Mouse (Mus musculus) spleen, adult 18-20 months (tissue): ENCODE measurements at regions not wholly inside any gene's neighbourhood (a gene's known extent, or its start where the extent isn't known, plus 50 kb on each side); places are given as distances from the start of the nearest gene placed in this dataset.

Experiments used
- DNase-seq, 2 experiments: peaks; one replicate each; pipeline ENCODE4 v3.0.0; 2022; ENCODE audit warnings: mixed read lengths in 2 of 2

GRCm38 (mm10) chr3:101691937-101692604 lies 87.6 kb upstream of the Atp1a1 start:
- no peak for DNase-seq

GRCm38 (mm10) chr3:101690779-101691178 lies 86.3 kb upstream of the Atp1a1 start:
- no peak for DNase-seq

DNA sequence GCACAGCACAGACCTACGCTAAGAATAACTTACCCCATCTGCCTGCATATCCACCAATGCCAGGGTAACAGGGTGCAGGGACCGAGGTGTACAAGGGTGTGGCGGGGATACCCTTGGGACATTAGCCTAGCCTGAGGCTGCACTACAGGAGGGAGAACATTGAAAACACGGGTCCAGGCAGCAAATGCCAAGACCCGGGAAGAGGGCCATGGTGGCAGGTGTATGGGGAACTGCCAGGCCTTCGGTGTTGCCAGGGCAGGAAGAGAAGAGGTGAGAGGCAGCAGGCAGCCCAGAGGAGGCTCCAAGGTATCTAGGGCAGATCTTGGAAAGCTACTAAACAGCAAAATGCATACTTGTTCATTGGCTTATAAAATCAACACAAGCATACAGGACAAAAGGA lies 85.7 kb upstream of the Atp1a1 start:
- no peak for DNase-seq

GRCm38 (mm10) chr3:101685203-101685602 lies 80.7 kb upstream of the Atp1a1 start:
- no peak for DNase-seq

DNA sequence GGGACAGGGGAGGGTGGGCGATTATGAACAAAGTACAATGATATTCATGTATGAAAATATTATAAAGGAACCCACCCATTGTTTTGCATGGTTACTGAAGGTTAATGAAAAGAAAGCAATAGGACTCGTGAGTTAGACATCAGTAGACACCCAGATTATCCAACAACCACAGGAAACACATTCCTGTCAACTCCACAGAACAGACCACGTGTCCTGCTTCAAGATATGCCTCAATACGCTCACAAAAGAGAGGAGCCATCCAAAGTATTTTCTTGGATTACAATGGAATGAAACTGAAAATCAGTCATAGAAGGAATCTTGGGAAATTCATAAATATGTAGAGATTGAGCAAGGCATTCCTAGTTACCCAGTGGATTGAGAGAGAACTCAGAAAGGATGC lies 68.5 kb upstream of the Atp1a1 start:
- no peak for DNase-seq

DNA sequence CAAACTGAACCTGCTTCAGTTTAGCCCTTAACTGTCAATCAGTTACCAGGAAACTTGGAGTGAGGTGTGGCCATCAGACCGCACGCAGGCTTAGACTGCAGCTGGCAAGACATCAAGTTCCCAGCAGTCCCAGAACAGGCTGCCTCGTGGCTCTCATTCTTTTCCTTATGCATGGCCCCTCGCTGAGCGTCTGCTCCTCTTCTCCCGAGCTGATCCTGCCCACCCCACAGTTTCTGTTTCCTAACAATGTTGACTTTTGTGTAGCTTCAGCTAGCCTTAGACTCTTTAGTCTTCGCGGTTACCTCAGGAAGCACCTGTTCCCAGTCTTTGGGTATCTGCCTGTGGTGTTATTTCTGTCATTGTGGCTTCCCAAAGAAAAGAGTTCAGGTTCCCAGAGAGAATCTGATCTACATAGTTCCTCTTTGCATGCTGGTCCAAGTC lies 66.1 kb upstream of the Atp1a1 start:
- no peak for DNase-seq

- no peak for DNase-seq
These were observed 65.3 kb upstream of the Atp1a1 start for GRCm38 (mm10) chr3:101669743-101670142.

- no peak for DNase-seq
These were observed 63.4 kb upstream of the Atp1a1 start for GRCm38 (mm10) chr3:101667767-101668387.

GRCm38 (mm10) chr3:101667186-101667585 lies 62.7 kb upstream of the Atp1a1 start:
- DNase-seq = no peak

DNA sequence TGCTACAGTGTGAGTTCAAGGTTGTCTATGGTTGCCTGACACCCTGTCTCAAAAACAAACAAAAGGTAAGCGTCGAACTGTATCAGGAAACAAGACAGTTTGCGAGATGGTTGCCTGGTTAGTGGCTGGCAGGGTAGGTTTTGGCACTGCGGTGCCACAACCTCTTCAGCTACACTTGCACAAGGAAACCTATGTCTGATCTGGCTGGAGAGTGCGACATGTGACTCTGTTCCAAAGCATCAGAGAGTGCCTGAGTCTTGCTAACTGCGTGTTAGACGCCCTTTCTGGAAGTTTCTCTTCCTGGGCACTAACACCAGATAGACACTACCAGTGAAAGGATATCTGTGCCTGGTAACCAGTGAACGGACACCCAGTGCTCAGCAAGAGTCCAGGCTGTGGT lies 62.1 kb upstream of the Atp1a1 start:
- DNase-seq = no peak

DNA sequence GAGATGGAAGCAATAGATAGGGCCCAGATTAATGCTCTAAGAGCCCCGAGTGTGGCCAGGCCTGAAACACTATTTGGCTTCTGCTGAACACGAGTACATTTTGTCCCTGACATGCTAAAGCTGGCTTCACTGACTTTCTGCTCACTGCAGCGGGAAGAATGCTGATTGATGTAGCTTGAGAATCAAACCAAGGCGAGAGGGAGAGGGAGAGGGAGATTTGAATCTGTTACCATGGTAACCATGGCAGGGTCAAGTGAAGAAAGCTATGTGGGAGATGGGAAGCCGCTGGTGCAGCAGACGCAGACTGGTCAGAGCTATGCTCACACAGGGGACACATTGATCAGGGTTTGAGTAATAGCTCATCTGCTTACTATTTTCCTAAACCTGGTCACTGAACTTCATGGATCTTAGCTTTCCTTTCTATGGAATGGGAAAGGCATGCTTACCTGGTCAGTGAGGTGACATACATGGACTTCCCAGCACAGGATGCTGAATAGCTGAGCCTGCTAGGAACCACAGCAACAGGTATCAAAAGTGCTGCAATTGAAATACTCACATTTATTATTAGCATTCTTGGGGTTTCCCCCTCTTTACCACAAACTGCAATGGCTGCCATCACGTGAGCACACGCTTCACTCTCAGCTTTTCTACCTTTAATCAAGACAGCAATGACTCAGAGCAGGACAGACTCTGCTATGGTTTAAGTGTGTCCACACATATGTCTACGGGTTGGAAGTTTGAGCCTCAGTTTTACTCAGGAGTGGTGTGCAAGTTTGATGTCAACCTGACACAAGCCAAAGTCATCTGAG lies 56.9 kb upstream of the Atp1a1 start:
- DNase-seq = no peak

GRCm38 (mm10) chr3:101660635-101661034 lies 56.2 kb upstream of the Atp1a1 start:
- no peak for DNase-seq

DNA sequence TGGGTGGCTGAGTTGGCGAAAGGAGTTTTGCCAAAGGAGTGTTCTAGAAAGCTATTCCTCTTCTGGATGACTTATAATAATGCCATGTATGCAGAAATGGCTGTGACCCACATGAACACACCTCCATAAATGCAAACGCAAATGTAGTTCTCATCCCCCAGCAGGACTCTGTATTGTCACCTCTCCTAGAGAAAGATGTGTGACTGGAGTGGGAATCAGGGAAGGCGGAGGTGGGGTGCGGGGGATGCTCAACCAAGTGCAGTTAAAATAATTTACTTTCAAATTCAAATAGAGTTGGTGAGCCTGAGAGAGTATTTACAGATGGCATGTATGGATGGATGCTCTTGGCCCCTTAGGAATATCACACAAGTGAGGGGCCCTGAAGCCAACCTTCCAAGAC lies 55.7 kb upstream of the Atp1a1 start:
- no peak for DNase-seq

DNA sequence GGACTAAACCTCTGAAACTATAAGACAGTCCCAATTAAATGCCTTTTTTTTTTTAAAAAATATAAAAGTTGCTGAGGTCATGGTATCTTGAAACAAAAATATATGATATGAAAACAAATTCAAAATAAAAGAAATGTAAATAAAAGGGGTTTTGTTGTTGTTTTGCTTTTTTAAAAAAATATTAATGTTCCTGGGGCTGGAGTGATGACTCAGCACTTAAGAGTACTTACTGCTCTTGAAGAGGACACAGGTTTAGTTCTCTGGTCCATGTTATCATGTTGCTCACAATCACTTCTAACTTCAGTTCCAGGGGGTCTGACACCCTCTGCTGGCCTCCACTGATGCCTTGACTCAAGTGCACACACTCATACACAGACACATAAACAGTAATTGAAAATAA lies 53.5 kb upstream of the Atp1a1 start:
- DNase-seq = no peak

DNA sequence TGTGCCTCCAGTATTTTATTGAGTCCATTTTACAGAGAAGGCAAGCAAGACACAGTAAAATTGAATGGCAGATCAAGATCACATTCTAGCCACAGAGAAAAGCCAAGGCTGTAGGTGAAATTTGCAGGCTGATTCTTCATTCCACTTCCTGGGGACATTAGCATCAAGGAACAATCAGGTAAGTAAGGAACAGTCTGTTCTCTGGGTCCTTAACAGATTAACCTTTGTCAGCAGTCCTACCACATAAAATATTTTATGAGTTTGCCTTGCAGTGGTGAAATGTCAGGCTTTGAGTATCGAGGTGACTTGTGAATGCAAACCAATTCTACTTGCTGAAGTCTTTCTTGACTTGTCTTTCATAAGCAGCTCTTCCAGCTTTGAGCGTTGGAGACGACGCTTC lies 50.2 kb upstream of the Atp1a1 start:
- DNase-seq = no peak
